Mouse (Mus musculus): ENCODE results near the gene Npat. TPM values are rescaled to one million over a fixed set of nuclear protein-coding genes. Genes with fewer than 3 reads are reported as not detected.

The Npat gene
- polyA plus RNA-seq, 2 experiments from 2014 or later, result 11.3 to 13.0 TPM

DNA sequence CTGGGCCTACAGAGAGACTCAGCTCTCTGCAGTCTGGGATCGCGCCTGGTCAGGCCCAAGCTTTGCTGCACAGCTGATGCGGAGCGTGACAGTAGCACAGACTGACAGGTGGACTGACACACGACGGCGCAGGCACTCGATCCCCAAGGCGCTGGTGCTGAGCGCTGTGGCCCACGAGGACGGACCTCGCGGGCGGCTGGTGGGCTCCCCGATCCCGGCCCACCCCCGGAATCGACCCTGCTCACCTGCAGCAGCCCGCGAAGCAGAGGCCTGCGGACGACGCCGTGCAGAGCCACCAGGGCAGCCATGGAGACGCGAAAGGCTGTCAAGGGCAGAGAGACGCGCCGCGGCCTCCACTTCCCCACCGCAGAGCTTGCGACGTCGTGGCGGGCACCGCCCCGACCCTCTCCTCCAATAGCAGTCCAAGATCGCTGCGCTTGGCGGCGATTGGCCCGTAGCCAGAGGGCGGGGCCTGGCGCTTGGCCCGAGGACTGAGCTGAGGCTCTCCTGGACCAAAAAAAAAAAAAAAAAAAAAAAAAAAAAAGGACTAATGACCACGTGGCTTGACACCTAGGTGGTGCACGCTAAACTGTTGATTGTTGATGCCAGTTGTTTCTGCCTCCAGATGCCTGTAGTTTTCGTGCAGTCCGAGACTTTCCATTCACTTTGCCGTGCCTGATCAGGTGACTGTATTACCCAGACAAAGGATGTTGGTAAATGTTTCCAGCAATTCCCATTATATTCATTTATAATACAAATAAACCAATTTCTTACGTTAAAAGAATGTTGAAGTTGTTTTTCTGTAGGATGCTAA, 73.3 kb downstream of the Npat start, which contains the start of gene Acat1:
Gene Acat1, minus strand, starts transcription at position 415 of the 814 bp plus-strand sequence.
- peak; percentile 99 for ATAC-seq

DNA sequence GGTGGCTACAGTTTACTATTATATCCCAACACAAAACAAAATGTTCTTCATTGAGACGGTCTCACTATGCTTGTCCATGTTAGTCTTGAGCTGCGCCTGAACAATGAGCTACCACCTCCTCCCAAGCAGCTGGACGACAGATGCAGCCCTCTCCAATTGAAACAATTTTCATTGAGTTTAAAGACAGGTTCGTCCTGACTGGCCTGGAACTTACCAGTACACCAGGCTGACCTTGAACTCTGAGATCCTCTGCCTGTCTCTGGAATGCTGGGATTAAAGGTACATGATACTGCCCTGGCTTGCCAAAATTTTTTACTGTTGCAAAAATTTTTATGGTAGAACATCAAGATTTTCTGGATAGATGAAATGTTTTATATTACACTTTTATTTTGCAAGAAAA, 77.4 kb downstream of the Npat start:
- ATAC-seq, result no peak

DNA sequence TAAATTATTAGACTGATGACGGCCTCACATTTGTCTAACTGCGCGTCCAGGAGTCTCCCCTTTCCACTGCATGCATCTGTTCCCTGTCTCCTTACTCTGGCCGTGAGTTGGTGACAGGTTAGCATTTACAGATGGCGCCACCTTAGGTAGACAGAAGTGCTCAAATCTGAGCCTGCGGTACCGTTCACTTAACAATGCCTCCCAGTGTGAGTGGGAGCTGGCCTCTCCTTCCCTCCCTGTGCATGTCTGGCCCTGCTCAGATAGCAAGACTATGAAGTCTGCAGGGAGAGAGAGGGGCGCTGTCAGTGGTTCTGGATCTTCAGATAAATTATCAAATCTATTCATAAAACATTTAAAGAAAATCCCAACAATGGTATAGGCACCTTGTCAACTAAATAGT, 78.4 kb downstream of the Npat start:
- ATAC-seq, result no peak

Other genes with a start within 250 kb of the Npat start
- gene Exph5, start 235.4 kb upstream of the Npat start, polyA plus RNA-seq (2017; shearing (Covaris generic)), result under 1 TPM; 0.17 to 0.37 TPM
- 1 to 10 TPM; 1.3 to 1.7 TPM for gene Kdelc2, start 153.0 kb upstream of the Npat start, polyA plus RNA-seq (2017; shearing (Covaris generic))
- gene 4930550C14Rik, start 134.7 kb upstream of the Npat start, polyA plus RNA-seq (2017; shearing (Covaris generic)), result under 1 TPM; 0.56 to 0.66 TPM
- gene Atm, start 307 bp upstream of the Npat start, polyA plus RNA-seq (2017; shearing (Covaris generic)), result 10 to 100 TPM; 24.7 to 36.0 TPM
- 10 to 100 TPM; 49.3 to 91.2 TPM for gene Acat1, start 73.3 kb downstream of the Npat start, polyA plus RNA-seq (2017; shearing (Covaris generic))
- 10 to 100 TPM; 36.2 to 36.4 TPM for gene Cul5, start 133.0 kb downstream of the Npat start, polyA plus RNA-seq (2017; shearing (Covaris generic))
- gene Rab39, start 169.2 kb downstream of the Npat start, polyA plus RNA-seq (2017; shearing (Covaris generic)), result not detected
- gene Slc35f2, start 234.5 kb downstream of the Npat start, polyA plus RNA-seq (2017; shearing (Covaris generic)), result 10 to 100 TPM in 1 of 2 experiments, 1 to 10 TPM in 1; 6.7 to 10.9 TPM

Data from activated CD4-positive, CD25-positive, alpha-beta regulatory T cell, adult 4 months (primary cell).